ENCODE assay signal across 9 mouse cellular contexts in genomic region chr9:78427362-78427781, GRCm38 (mm10). TPM values are rescaled to one million over a fixed set of nuclear protein-coding genes. Genes with fewer than 3 reads are reported as not detected.
A peak's percentile ranks its signal among the peaks of the same experiment; 100 is the strongest.
DNase-seq lines count a peak whose midpoint lies in the region; ATAC-seq and TF ChIP-seq lines count a peak whose summit lies in the region.
"Had no signal": no experiment of that assay in that cellular context is flagged by ENCODE, and none has a peak within 500 bp of the region (broad histone marks: within the 10 kb centered on the region; RNA-seq: fewer than 3 reads in every experiment).

No protein-coding gene starts in this region.

- H3K4me3 ChIP-seq in limb, embryonic 10.5 days = peak overlapping the region; percentile 47
- peak overlapping the region; percentile 32 for H3K4me3 ChIP-seq in midbrain, postnatal 0 days (ENCODE audit: low read depth, low read length)

- H3K9me3 ChIP-seq in limb, embryonic 10.5 days (replicated peaks) = no peaks in the 10 kb centered on the region
- no peaks in the 10 kb centered on the region for H3K9me3 ChIP-seq in midbrain, postnatal 0 days (ENCODE audit: low read length)

- TF ChIP-seq CTCF in midbrain, postnatal 0 days (IDR thresholded peaks at IDR 0.05) = no peak

- 0 out of 2 replicates have a peak overlapping the region, but pooled peaks have one; percentile 14 for H3K9ac ChIP-seq in midbrain, postnatal 0 days (replicated peaks; ENCODE audit: low read length, poor library complexity, severe bottlenecking)

- H3K4me2 ChIP-seq in midbrain, postnatal 0 days (ENCODE audit: low read depth, low read length, poor library complexity, severe bottlenecking) = peak overlapping the region; percentile 57

- peak; percentile 44; the same call in 1 of the 2 replicates for ATAC-seq in midbrain, postnatal 0 days (ENCODE audit: low FRiP score)

- peak overlapping the region; percentile 54 for H3K27ac ChIP-seq in limb, embryonic 10.5 days
- no peak overlapping the region for H3K27ac ChIP-seq in midbrain, postnatal 0 days (ENCODE audit: low read depth, low read length)

- no peaks in the 10 kb centered on the region for H3K36me3 ChIP-seq in limb, embryonic 10.5 days
- H3K36me3 ChIP-seq in midbrain, postnatal 0 days (ENCODE audit: insufficient read depth, low read length) = no peaks in the 10 kb centered on the region

- no peaks in the 10 kb centered on the region; the same call in 1 of the 2 replicates for H3K27me3 ChIP-seq in limb, embryonic 10.5 days (ENCODE audit: low read depth, poor library complexity, severe bottlenecking)
- H3K27me3 ChIP-seq in midbrain, postnatal 0 days (ENCODE audit: insufficient read depth, low read length) = no peaks in the 10 kb centered on the region

- DNase-seq in cerebellum, postnatal 10 days = peak; percentile 35 to 50
- no peak for DNase-seq in cerebellum, adult 9-10 months
- DNase-seq in retina, postnatal 1 day = peak; percentile 32
- DNase-seq in retina, embryonic 14.5 days (ENCODE audit: low spot score) = no peak
- no peak for DNase-seq in limb, embryonic 10.5 days (ENCODE audit: low spot score)
- no peak for DNase-seq in midbrain, postnatal 0 days (ENCODE audit: low spot score)
- DNase-seq in urinary bladder, adult 18-20 months (ENCODE audit: low spot score in 2 of 2) = no peak
- DNase-seq in right cerebral cortex, postnatal 25 days = no peak

- 26% methylated on average over 27 of the region's 27 CpGs for WGBS in limb, embryonic 10.5 days
- 41% methylated on average over 23 of the region's 27 CpGs for WGBS in midbrain, postnatal 0 days

- H3K4me1 ChIP-seq in limb, embryonic 10.5 days = peaks cover 9% of the 10 kb centered on the region
- H3K4me1 ChIP-seq in midbrain, postnatal 0 days (ENCODE audit: insufficient read depth, low read length) = no peaks in the 10 kb centered on the region

RNA-seq across cellular contexts. Expression of gene Cgas, which starts 15.7 kb away (rescaled TPM):
- polyA plus RNA-seq in limb, embryonic 10.5 days (2016; fragmentation: Nextera tagmentation; extraction: Ambion mirVana) = 0.34 and 0.45 TPM in 2 replicates
- total RNA-seq in midbrain, postnatal 0 days (2014; rRNA removed) = 0.55 and 0.71 TPM in 2 replicates
- polyA plus RNA-seq in midbrain, postnatal 0 days (2015; fragmentation: Nextera tagmentation; extraction: Ambion mirVana) = 0.56 and 0.74 TPM in 2 replicates

RNA-seq across cellular contexts. Expression of gene Mto1, which starts 20.6 kb away (rescaled TPM):
- polyA plus RNA-seq in limb, embryonic 10.5 days (2016; fragmentation: Nextera tagmentation; extraction: Ambion mirVana) = 23.8 and 25.9 TPM in 2 replicates
- 27.1 and 27.5 TPM in 2 replicates for total RNA-seq in midbrain, postnatal 0 days (2014; rRNA removed)
- 18.5 and 18.7 TPM in 2 replicates for polyA plus RNA-seq in midbrain, postnatal 0 days (2015; fragmentation: Nextera tagmentation; extraction: Ambion mirVana)

RNA-seq across cellular contexts. Expression of gene Gm17324, which starts 21.2 kb away (rescaled TPM):
- 0.73 and 1.2 TPM in 2 replicates for polyA plus RNA-seq in limb, embryonic 10.5 days (2016; fragmentation: Nextera tagmentation; extraction: Ambion mirVana)
- total RNA-seq in midbrain, postnatal 0 days (2014; rRNA removed) = 0.47 and 5.4 TPM in 2 replicates
- 3.7 and 4.1 TPM in 2 replicates for polyA plus RNA-seq in midbrain, postnatal 0 days (2015; fragmentation: Nextera tagmentation; extraction: Ambion mirVana)

RNA-seq across cellular contexts. Expression of gene Ddx43, which starts 31.8 kb away (rescaled TPM):
- polyA plus RNA-seq in limb, embryonic 10.5 days (2016; fragmentation: Nextera tagmentation; extraction: Ambion mirVana) = 0.15 and 0.18 TPM in 2 replicates
- 0.28 TPM in 1 of 2 replicates, not detected in the other for total RNA-seq in midbrain, postnatal 0 days (2014; rRNA removed)
- polyA plus RNA-seq in midbrain, postnatal 0 days (2015; fragmentation: Nextera tagmentation; extraction: Ambion mirVana) = 0.31 and 0.43 TPM in 2 replicates

RNA-seq across cellular contexts. Expression of gene Ooep, which starts 48.8 kb away (rescaled TPM):
- 0.40 and 0.90 TPM in 2 replicates for polyA plus RNA-seq in limb, embryonic 10.5 days (2016; fragmentation: Nextera tagmentation; extraction: Ambion mirVana)
- 6.0 and 6.1 TPM in 2 replicates for total RNA-seq in midbrain, postnatal 0 days (2014; rRNA removed)
- 5.0 and 5.3 TPM in 2 replicates for polyA plus RNA-seq in midbrain, postnatal 0 days (2015; fragmentation: Nextera tagmentation; extraction: Ambion mirVana)
- total RNA-seq: hematopoietic stem cell, adult 5-6 weeks had no signal

Comparison
In these comparisons a context has a peak if more than half of its experiments do, and no peak if none do; other contexts are left out.
1. DNase-seq: peak in cerebellum, postnatal 10 days (2 of 2) and retina, postnatal 1 day (single experiment); none in cerebellum, adult 9-10 months (single experiment), retina, embryonic 14.5 days (single experiment), limb, embryonic 10.5 days (single experiment), midbrain, postnatal 0 days (single experiment), urinary bladder, adult 18-20 months (0 of 2) and right cerebral cortex, postnatal 25 days (single experiment).